Mouse (Mus musculus): Measurements from ENCODE around the gene Micu2. TPM values are rescaled to one million over a fixed set of nuclear protein-coding genes. Genes with fewer than 3 reads are reported as not detected.
A peak's percentile ranks its signal among the peaks of the same experiment; 100 is the strongest.

Micu2 gene
- polyA plus RNA-seq, 1 experiment: 16.6 TPM

- H3K27me3 ChIP-seq (ENCODE audit: control insufficient read depth, insufficient read depth, low read length): no peaks in the 10 kb centered on the region
- 90% methylated on average over 1 of the region's 1 CpGs for WGBS
- H3K36me3 ChIP-seq (ENCODE audit: control insufficient read depth, insufficient read depth, low read length): no peaks in the 10 kb centered on the region
- H3K4me1 ChIP-seq (replicated peaks; ENCODE audit: control insufficient read depth, insufficient read depth, low read length): peaks cover 6% of the 10 kb centered on the region
- no peak for DNase-seq
- TF ChIP-seq CTCF (IDR thresholded peaks at IDR 0.05; ENCODE audit: borderline replicate concordance, control insufficient read depth, extremely low read depth, insufficient read depth, low read length, poor library complexity) (no peak), POLR2A (IDR thresholded peaks at IDR 0.05; ENCODE audit: control insufficient read depth, extremely low read depth, insufficient read depth, low read length, poor library complexity) (no peak)
- H3K4me3 ChIP-seq (ENCODE audit: control insufficient read depth, insufficient read depth, low read length): no peak overlapping the region
- H3K27ac ChIP-seq (ENCODE audit: control insufficient read depth, insufficient read depth, low read length): no peak overlapping the region
These were observed 3.1 kb upstream of the Micu2 start for GRCm38 (mm10) chr14:58002161-58002560.

GRCm38 (mm10) chr14:57999402-57999734 lies 306 bp upstream of the Micu2 start:
- 36% methylated on average over 5 of the region's 5 CpGs for WGBS
- Histone ChIP-seq H3K4me1 (replicated peaks; ENCODE audit: control insufficient read depth, insufficient read depth, low read length) (peaks cover 6% of the 10 kb centered on the region), H3K4me3 (ENCODE audit: control insufficient read depth, insufficient read depth, low read length) (peak overlapping the region; percentile 55)

GRCm38 (mm10) chr14:57997431-57997830 lies 1.6 kb downstream of the Micu2 start:
- no peak overlapping the region for H3K27ac ChIP-seq (ENCODE audit: control insufficient read depth, insufficient read depth, low read length)
- H3K4me3 ChIP-seq (ENCODE audit: control insufficient read depth, insufficient read depth, low read length): no peak overlapping the region
- H3K27me3 ChIP-seq (ENCODE audit: control insufficient read depth, insufficient read depth, low read length): no peaks in the 10 kb centered on the region
- TF ChIP-seq CTCF (IDR thresholded peaks at IDR 0.05; ENCODE audit: borderline replicate concordance, control insufficient read depth, extremely low read depth, insufficient read depth, low read length, poor library complexity) (no peak), POLR2A (IDR thresholded peaks at IDR 0.05; ENCODE audit: control insufficient read depth, extremely low read depth, insufficient read depth, low read length, poor library complexity) (no peak)
- no peak for DNase-seq
- peaks cover 6% of the 10 kb centered on the region for H3K4me1 ChIP-seq (replicated peaks; ENCODE audit: control insufficient read depth, insufficient read depth, low read length)
- no peaks in the 10 kb centered on the region for H3K36me3 ChIP-seq (ENCODE audit: control insufficient read depth, insufficient read depth, low read length)
- 85% methylated on average over 1 of the region's 1 CpGs for WGBS

More at GRCm38 (mm10) chr14:57999402-57999734, 306 bp upstream of the Micu2 start:
- no peaks in the 10 kb centered on the region for H3K27me3 ChIP-seq (ENCODE audit: control insufficient read depth, insufficient read depth, low read length)
- no peak overlapping the region for H3K27ac ChIP-seq (ENCODE audit: control insufficient read depth, insufficient read depth, low read length)
- H3K36me3 ChIP-seq (ENCODE audit: control insufficient read depth, insufficient read depth, low read length): no peaks in the 10 kb centered on the region
- DNase-seq: no peak
- TF ChIP-seq POLR2A (IDR thresholded peaks at IDR 0.05; ENCODE audit: control insufficient read depth, extremely low read depth, insufficient read depth, low read length, poor library complexity) (no peak; the same call in 1 of the 2 replicates), CTCF (IDR thresholded peaks at IDR 0.05; ENCODE audit: borderline replicate concordance, control insufficient read depth, extremely low read depth, insufficient read depth, low read length, poor library complexity) (peak; percentile 44; the same call in 1 of the 2 replicates)

GRCm38 (mm10) chr14:57996210-57996609 lies 2.9 kb downstream of the Micu2 start:
- Histone ChIP-seq H3K27me3 (ENCODE audit: control insufficient read depth, insufficient read depth, low read length) (no peaks in the 10 kb centered on the region), H3K36me3 (ENCODE audit: control insufficient read depth, insufficient read depth, low read length) (no peaks in the 10 kb centered on the region), H3K4me3 (ENCODE audit: control insufficient read depth, insufficient read depth, low read length) (no peak overlapping the region), H3K27ac (ENCODE audit: control insufficient read depth, insufficient read depth, low read length) (no peak overlapping the region), H3K4me1 (replicated peaks; ENCODE audit: control insufficient read depth, insufficient read depth, low read length) (peaks cover 6% of the 10 kb centered on the region)
- TF ChIP-seq CTCF (IDR thresholded peaks at IDR 0.05; ENCODE audit: borderline replicate concordance, control insufficient read depth, extremely low read depth, insufficient read depth, low read length, poor library complexity): no peak
- 95% methylated on average over 3 of the region's 3 CpGs for WGBS
- no peak for DNase-seq

GRCm38 (mm10) chr14:57991761-57992160 lies 7.3 kb downstream of the Micu2 start:
- no peak overlapping the region for H3K4me3 ChIP-seq (ENCODE audit: control insufficient read depth, insufficient read depth, low read length)
- TF ChIP-seq CTCF (IDR thresholded peaks at IDR 0.05; ENCODE audit: borderline replicate concordance, control insufficient read depth, extremely low read depth, insufficient read depth, low read length, poor library complexity) (no peak), POLR2A (IDR thresholded peaks at IDR 0.05; ENCODE audit: control insufficient read depth, extremely low read depth, insufficient read depth, low read length, poor library complexity) (no peak)
- H3K4me1 ChIP-seq (replicated peaks; ENCODE audit: control insufficient read depth, insufficient read depth, low read length): no peaks in the 10 kb centered on the region
- H3K27ac ChIP-seq (ENCODE audit: control insufficient read depth, insufficient read depth, low read length): no peak overlapping the region
- H3K27me3 ChIP-seq (ENCODE audit: control insufficient read depth, insufficient read depth, low read length): no peaks in the 10 kb centered on the region
- no peaks in the 10 kb centered on the region for H3K36me3 ChIP-seq (ENCODE audit: control insufficient read depth, insufficient read depth, low read length)
- DNase-seq: no peak

GRCm38 (mm10) chr14:57989162-57989561 lies 9.9 kb downstream of the Micu2 start:
- TF ChIP-seq CTCF (IDR thresholded peaks at IDR 0.05; ENCODE audit: borderline replicate concordance, control insufficient read depth, extremely low read depth, insufficient read depth, low read length, poor library complexity): no peak
- no peak for TF ChIP-seq POLR2A (IDR thresholded peaks at IDR 0.05; ENCODE audit: control insufficient read depth, extremely low read depth, insufficient read depth, low read length, poor library complexity)
- Histone ChIP-seq H3K27me3 (ENCODE audit: control insufficient read depth, insufficient read depth, low read length) (no peaks in the 10 kb centered on the region), H3K4me1 (replicated peaks; ENCODE audit: control insufficient read depth, insufficient read depth, low read length) (no peaks in the 10 kb centered on the region), H3K27ac (ENCODE audit: control insufficient read depth, insufficient read depth, low read length) (no peak overlapping the region), H3K4me3 (ENCODE audit: control insufficient read depth, insufficient read depth, low read length) (no peak overlapping the region), H3K36me3 (ENCODE audit: control insufficient read depth, insufficient read depth, low read length) (no peaks in the 10 kb centered on the region)
- WGBS: 98% methylated on average over 2 of the region's 2 CpGs
- DNase-seq: no peak

GRCm38 (mm10) chr14:57985780-57986179 lies 13.3 kb downstream of the Micu2 start:
- H3K27ac ChIP-seq (ENCODE audit: control insufficient read depth, insufficient read depth, low read length): no peak overlapping the region
- no peaks in the 10 kb centered on the region for H3K36me3 ChIP-seq (ENCODE audit: control insufficient read depth, insufficient read depth, low read length)
- no peak for DNase-seq
- no peak overlapping the region for H3K4me3 ChIP-seq (ENCODE audit: control insufficient read depth, insufficient read depth, low read length)
- 99% methylated on average over 2 of the region's 2 CpGs for WGBS
- H3K4me1 ChIP-seq (replicated peaks; ENCODE audit: control insufficient read depth, insufficient read depth, low read length): no peaks in the 10 kb centered on the region
- no peaks in the 10 kb centered on the region for H3K27me3 ChIP-seq (ENCODE audit: control insufficient read depth, insufficient read depth, low read length)
- TF ChIP-seq POLR2A (IDR thresholded peaks at IDR 0.05; ENCODE audit: control insufficient read depth, extremely low read depth, insufficient read depth, low read length, poor library complexity) (no peak), CTCF (IDR thresholded peaks at IDR 0.05; ENCODE audit: borderline replicate concordance, control insufficient read depth, extremely low read depth, insufficient read depth, low read length, poor library complexity) (no peak)

Data from thymus, adult 2 months (tissue).